Mouse (Mus musculus) left cerebral cortex, postnatal 36 days (tissue): Measurements from ENCODE around the gene Olfr1378. TPM values are rescaled to one million over a fixed set of nuclear protein-coding genes. Genes with fewer than 3 reads are reported as not detected.

Source experiments
- DNase-seq, 2 experiments: peaks; one replicate each; pipeline ENCODE4 v3.0.0; 2021 to 2022; ENCODE audit warnings: low spot score in 2 of 2, mixed read lengths in 1 of 2
- intact Hi-C: fragments of 180-260 bp; cut with DNase I; formaldehyde crosslinking; loops from one replicate; pipeline ENCODE4 v1.15.1; 2025
- total RNA-seq, 2 experiments: library from RNA; stranded (reverse); gene quantifications; 2 replicates each; pipeline ENCODE4 v1.2.3; 2021

Gene Olfr1378
- total RNA-seq, result not detected

DNA sequence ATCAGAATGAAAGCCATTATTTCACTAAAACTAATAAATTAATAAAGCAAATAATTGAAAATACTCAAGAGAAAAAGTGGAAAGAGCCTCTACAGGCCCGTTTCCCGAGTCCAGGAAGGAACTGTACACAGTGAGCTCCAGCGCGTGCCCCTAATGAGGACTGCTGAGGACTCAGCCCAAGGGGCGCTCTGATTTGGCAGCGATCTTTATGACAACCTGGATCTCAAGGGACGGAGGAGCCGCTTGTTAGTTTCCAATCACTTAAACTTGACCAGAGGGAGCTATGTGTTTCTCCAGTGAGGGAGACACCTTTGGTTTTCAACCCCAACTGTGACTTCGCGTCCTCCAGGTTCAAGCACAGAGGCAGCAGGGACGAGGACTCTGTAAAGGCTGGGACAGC is at the start of gene Olfr1378:
Gene Olfr1378 (plus strand): TSS at position 301 of the 400 bp plus-strand sequence.
- intact Hi-C loops, result no loop called here

GRCm38 (mm10) chr11:50930469-50931014 is 35.8 kb upstream of the Olfr1378 start:
- peak; percentile 12 to 15 for DNase-seq
- intact Hi-C loops, result loop anchor here (5.0 kb wide), 1 partner anchor 103 kb away; the partner anchor contains the start of gene Zfp354c

More for the DNA sequence above, at the start of gene Olfr1378:
- no peak for DNase-seq

DNA sequence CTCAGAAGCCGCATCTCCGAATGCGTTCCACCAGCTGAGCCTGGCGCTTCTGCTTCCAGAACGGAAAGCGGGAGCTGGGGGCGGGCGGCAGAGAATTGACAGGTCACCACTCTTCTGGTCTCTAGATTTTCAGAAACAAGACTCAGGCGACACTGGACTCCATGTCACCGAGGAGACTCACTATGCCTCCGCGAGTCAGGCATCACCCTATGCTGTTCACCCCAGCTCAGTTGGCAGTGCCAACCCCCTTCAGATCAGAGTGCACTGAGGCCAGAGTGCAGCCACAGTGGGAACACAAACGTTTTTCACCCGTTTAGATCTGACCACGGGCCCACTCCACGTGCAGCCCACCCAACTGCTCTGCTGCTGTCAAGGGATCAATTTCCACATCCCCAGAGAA is 35.3 kb upstream of the Olfr1378 start:
- no peak for DNase-seq
- intact Hi-C loops, result loop anchor here (5.0 kb wide), 1 partner anchor 104 kb away; the partner anchor contains the start of gene Zfp354c

DNA sequence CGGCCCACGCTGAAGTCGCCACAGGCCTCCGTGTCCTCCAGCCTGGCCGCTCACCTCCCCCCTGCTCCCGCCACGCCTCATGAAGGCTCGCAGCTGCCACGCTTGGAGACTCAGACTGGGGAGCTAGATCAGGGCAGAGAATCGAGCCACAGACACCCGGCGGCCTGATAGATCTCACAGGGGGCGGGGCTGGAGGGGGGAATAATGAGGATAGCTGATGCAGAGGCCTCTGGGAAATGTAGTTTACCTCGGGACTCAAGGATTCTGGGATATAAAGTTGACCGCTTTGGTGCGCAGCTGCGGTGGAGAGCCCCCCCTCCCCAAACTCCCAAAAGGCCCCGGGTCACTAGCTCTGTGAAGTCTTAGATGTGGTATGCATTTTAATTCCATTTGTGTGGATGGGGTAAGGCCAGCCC is 34.9 kb upstream of the Olfr1378 start, which contains the start of gene Zfp354b:
Gene Zfp354b (minus strand): TSS at position 183 of the 416 bp plus-strand sequence.
- peak; percentile 84 to 85 for DNase-seq
- intact Hi-C loops, result loop anchor here (5.0 kb wide), 1 partner anchor 104 kb away; the partner anchor contains the start of gene Zfp354c

DNA sequence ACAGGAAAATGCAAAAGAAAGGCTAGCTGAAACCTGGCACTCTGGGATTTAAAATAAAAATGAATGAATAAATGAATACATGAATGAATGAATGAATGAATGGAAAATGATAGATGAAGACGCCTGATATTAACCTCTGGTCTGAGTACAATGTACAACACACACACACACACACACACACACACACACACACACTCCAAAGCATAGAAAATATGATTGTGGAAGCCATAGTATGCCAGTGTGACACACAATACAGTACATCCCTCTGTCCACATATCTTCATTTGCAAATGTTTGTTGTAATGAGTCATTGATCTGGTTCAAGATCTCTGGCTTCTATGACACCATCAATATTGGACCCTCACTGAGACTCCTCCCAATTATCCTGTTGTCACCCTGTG is 34.3 kb upstream of the Olfr1378 start:
- DNase-seq, result no peak
- intact Hi-C loops, result loop anchor here (5.0 kb wide), 1 partner anchor 105 kb away; the partner anchor contains the start of gene Zfp354c

GRCm38 (mm10) chr11:50938435-50938834 is 27.9 kb upstream of the Olfr1378 start:
- intact Hi-C loops, result loop anchor here (5.0 kb wide), 1 partner anchor 324 kb away; the partner anchor contains the start of genes BC049762 and Clk4

GRCm38 (mm10) chr11:50939621-50940366 is 26.5 kb upstream of the Olfr1378 start:
- DNase-seq, result no peak

More at GRCm38 (mm10) chr11:50938435-50938834, 27.9 kb upstream of the Olfr1378 start:
- DNase-seq, result no peak

DNA sequence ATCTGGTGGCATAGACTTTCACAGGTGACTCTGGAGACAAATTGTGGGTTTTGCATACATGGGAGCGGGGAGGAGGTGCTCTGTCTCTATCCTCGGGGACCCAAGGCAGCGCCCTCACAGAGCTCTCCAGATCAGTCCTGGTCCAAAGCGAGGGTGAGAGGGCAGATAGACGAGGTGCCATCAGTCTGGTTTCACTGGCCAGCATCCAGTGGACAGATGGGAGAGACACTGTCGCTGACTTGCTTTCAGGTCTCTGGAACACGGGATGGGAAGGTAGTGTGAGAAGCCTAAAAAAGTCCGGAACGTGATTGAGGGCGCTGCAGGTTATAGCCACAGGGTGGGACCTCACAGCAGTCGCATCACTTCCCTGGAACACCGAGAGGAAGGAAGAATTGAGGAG is 23.9 kb upstream of the Olfr1378 start:
- DNase-seq, result no peak
- intact Hi-C loops, result loop anchor here (5.0 to 10.0 kb wide), 2 partner anchors 90 to 592 kb away; no protein-coding TSS in a partner anchor

More at GRCm38 (mm10) chr11:50939621-50940366, 26.5 kb upstream of the Olfr1378 start:
- intact Hi-C loops, result loop anchor here (2.0 to 10.0 kb wide), 4 partner anchors 93 to 595 kb away; partner anchors contain the start of genes BC049762 and Clk4

GRCm38 (mm10) chr11:50943506-50943905 is 22.8 kb upstream of the Olfr1378 start, which contains the start of gene 4933414I15Rik:
4933414I15Rik (minus strand) TSS chr11:50943765.
- DNase-seq, result no peak
- intact Hi-C loops, result loop anchor here (5.0 to 10.0 kb wide), 2 partner anchors 89 to 591 kb away; no protein-coding TSS in a partner anchor

DNA sequence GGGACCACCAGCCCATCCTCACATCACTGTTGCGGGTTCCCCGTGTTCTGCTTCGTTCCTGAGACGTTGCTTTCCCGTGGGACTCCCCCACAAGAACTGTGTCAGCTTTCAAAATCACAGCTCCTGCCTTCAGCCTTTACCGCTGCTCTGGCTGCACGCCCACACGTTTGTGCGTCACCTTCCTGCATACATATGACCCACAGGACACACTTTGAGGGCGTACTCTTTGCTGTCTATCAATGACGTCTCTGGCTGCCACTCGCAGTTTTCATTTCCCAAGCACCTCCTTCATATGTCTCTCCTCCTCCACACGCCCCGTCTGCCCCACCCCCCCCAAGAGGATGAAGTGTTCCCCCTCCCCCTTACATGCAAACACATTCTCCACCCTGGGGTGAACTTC is 14.0 kb upstream of the Olfr1378 start:
- DNase-seq, result peak; percentile 13 to 29
- intact Hi-C loops, result no loop called here

GRCm38 (mm10) chr11:50953665-50954064 is 12.7 kb upstream of the Olfr1378 start, which contains the start of gene Prop1:
Prop1 (minus strand) TSS chr11:50953765.
- intact Hi-C loops, result no loop called here
- DNase-seq, result no peak

GRCm38 (mm10) chr11:50964886-50965285 is 1.4 kb upstream of the Olfr1378 start:
- DNase-seq, result no peak
- intact Hi-C loops, result no loop called here

- DNase-seq, result no peak
- intact Hi-C loops, result no loop called here
Measured at GRCm38 (mm10) chr11:50977216-50977615, 10.9 kb downstream of the Olfr1378 start.

DNA sequence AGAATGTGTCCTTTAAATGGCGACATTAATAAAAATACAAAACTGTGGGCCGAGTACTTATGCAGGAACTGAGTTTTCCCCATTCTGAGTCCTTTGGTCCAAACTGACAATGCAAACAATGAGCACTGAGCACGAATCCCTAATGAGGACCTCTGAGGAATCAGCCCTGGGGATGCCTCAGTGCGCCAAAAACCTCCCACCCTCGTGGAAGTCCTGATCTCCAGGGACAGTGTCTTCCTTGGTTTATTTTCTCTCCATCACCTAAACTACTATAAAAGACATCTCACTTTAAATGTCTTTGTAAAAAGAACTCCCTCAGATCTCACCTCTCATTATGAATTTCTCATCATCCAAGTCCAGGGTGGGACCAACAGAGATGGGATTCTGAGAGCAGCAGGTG is 15.3 kb downstream of the Olfr1378 start, which contains the start of gene Olfr1377:
Gene Olfr1377 (plus strand): TSS at position 301 of the 400 bp plus-strand sequence.
- DNase-seq, result no peak
- intact Hi-C loops, result no loop called here

DNA sequence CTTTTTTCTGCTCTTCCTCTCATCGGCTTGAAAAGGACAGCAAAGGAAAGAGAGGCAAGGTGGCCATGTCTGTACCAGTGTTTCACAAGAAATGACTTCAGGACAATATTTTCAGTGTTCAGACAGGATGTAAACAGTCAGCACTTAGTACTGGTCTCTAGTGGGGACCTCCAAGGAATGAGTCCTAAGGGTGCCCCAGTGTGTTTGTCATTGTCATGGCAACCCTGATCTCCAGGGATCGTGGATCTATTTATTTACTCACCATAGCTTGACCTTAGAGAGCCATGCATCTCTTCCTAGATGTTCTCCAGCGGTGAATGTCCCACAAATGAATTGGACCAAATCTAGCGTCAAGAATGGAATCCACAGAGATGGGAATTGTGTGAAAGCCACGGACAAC is 37.0 kb downstream of the Olfr1378 start, which contains the start of gene Olfr51:
Gene Olfr51 (plus strand): TSS at position 301 of the 400 bp plus-strand sequence.
- intact Hi-C loops, result no loop called here
- DNase-seq, result no peak

DNA sequence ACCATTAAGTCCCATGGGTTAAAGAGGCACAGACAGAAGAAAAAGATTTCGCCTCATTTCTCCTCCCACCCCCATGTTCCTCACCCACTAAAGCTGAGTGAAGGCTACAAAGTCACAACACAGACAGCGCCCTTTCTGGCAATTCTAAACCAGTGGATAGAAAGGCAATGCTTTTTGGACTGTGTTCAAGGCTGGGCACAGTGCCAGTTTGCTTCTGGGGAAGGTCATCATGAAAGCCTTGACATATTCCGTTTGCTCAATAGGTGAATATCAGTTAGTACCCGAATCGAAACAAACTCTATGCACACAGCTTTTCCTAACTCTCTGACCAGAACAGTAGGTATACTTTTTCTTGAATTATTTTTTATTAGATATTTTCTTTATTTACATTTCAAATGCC is 45.5 kb downstream of the Olfr1378 start:
- intact Hi-C loops, result no loop called here
- DNase-seq, result no peak

DNA sequence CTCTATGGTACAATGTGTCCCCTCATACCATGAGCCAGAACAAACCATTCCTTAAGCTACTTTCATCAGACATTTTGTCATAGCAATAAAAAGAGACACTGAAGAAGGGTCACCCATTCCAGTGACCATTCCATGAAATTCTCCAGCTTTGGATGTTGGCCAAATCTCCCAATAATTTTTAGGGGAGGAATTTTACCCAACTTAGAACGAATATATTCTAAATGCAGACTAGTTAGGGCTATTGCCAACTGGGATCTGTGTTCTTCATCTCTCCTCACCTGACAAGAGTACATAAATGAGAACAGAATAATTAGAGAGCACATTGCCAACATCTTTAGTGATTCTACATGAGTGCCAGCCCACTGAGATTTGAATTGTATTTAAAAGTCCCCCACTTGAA is 47.6 kb downstream of the Olfr1378 start, which contains the start of gene Olfr54:
Gene Olfr54 (plus strand): TSS at position 301 of the 400 bp plus-strand sequence.
- DNase-seq, result no peak
- intact Hi-C loops, result no loop called here

GRCm38 (mm10) chr11:51016341-51016740 is 50.0 kb downstream of the Olfr1378 start:
- intact Hi-C loops, result no loop called here
- no peak for DNase-seq
